Mouse (Mus musculus) frontal cortex, adult 2 months (tissue): ENCODE results near the gene Tm4sf5. TPM values are rescaled to one million over a fixed set of nuclear protein-coding genes. Genes with fewer than 3 reads are reported as not detected.

Experiments used
- DNase-seq, 2 experiments: peaks; one replicate each; pipeline ENCODE4 v3.0.0; 2022; ENCODE audit warnings: low spot score in 1 of 2; ENCODE audit errors: extremely low spot score in 1 of 2
- polyA plus RNA-seq: library from polyadenylated mRNA; depleted of rRNA; stranded (reverse); fragments of >200 nt; gene quantifications from 2 replicates; pipeline ENCODE4 v1.2.3, GENCODE M21; 2012; rRNA removed

The Tm4sf5 gene
- polyA plus RNA-seq, 1 experiment, result 1.1 TPM

- DNase-seq, result peak; percentile 43 to 76
These were observed 35.0 kb downstream of the Tm4sf5 start, which contains the start of gene Pld2 for GRCm38 (mm10) chr11:70539877-70540587. TSS of gene Pld2 (plus strand) at chr11:70540064.

GRCm38 (mm10) chr11:70540928-70541327 is 35.9 kb downstream of the Tm4sf5 start:
- DNase-seq, result no peak

GRCm38 (mm10) chr11:70541415-70541814 is 36.4 kb downstream of the Tm4sf5 start:
- DNase-seq, result peak in 1 of 2 experiments; percentile 42

- DNase-seq, result no peak
These were observed 39.5 kb downstream of the Tm4sf5 start for GRCm38 (mm10) chr11:70544496-70544895.

- DNase-seq, result no peak
These were observed 46.5 kb downstream of the Tm4sf5 start for GRCm38 (mm10) chr11:70551526-70551925.

- DNase-seq, result no peak
These were observed 48.9 kb downstream of the Tm4sf5 start for GRCm38 (mm10) chr11:70553940-70554339.

GRCm38 (mm10) chr11:70557545-70557944 is 52.5 kb downstream of the Tm4sf5 start:
- no peak for DNase-seq

Other genes starting within 250 kb of the Tm4sf5 start
- gene Alox12, start 249.9 kb upstream of the Tm4sf5 start, polyA plus RNA-seq, result 3.5 and 4.0 TPM in 2 replicates
- 0.13 and 0.24 TPM in 2 replicates for gene Alox12e, start 182.6 kb upstream of the Tm4sf5 start, polyA plus RNA-seq
- gene Alox15, start 153.2 kb upstream of the Tm4sf5 start, polyA plus RNA-seq, result 0.26 and 0.84 TPM in 2 replicates
- gene Pelp1, start 95.2 kb upstream of the Tm4sf5 start, polyA plus RNA-seq, result 19.3 and 20.9 TPM in 2 replicates
- gene Arrb2, start 72.6 kb upstream of the Tm4sf5 start, polyA plus RNA-seq, result 64.1 and 69.8 TPM in 2 replicates
- 15.8 and 17.3 TPM in 2 replicates for gene Med11, start 53.3 kb upstream of the Tm4sf5 start, polyA plus RNA-seq
- 0.57 and 0.72 TPM in 2 replicates for gene Zmynd15, start 45.8 kb upstream of the Tm4sf5 start, polyA plus RNA-seq
- gene Cxcl16, start 45.3 kb upstream of the Tm4sf5 start, polyA plus RNA-seq, result 3.2 and 3.7 TPM in 2 replicates
- gene Vmo1, start 9.4 kb downstream of the Tm4sf5 start, polyA plus RNA-seq, result 1.6 and 4.3 TPM in 2 replicates
- 0.13 TPM in 1 of 2 replicates, not detected in the other for gene Gltpd2, start 14.0 kb downstream of the Tm4sf5 start, polyA plus RNA-seq
- 245 and 249 TPM in 2 replicates for gene Psmb6, start 20.1 kb downstream of the Tm4sf5 start, polyA plus RNA-seq
- not detected in 2 replicates for gene Gm40193, start 27.7 kb downstream of the Tm4sf5 start, polyA plus RNA-seq
- gene Pld2, start 34.8 kb downstream of the Tm4sf5 start, polyA plus RNA-seq, result 23.4 and 28.6 TPM in 2 replicates
- 285 and 322 TPM in 2 replicates for gene Mink1, start 57.6 kb downstream of the Tm4sf5 start, polyA plus RNA-seq
- not detected in 2 replicates for gene 4930544D05Rik, start 110.6 kb downstream of the Tm4sf5 start, polyA plus RNA-seq
- 0.30 and 0.42 TPM in 2 replicates for gene Chrne, start 114.0 kb downstream of the Tm4sf5 start, polyA plus RNA-seq
- not detected in 2 replicates for gene Gp1ba, start 133.9 kb downstream of the Tm4sf5 start, polyA plus RNA-seq
- gene Rnf167, start 142.0 kb downstream of the Tm4sf5 start, polyA plus RNA-seq, result 119 and 125 TPM in 2 replicates
- gene Slc25a11, start 142.2 kb downstream of the Tm4sf5 start, polyA plus RNA-seq, result 132 and 138 TPM in 2 replicates
- gene Pfn1, start 149.4 kb downstream of the Tm4sf5 start, polyA plus RNA-seq, result 273 and 299 TPM in 2 replicates
- 23.9 and 28.4 TPM in 2 replicates for gene Eno3, start 152.0 kb downstream of the Tm4sf5 start, polyA plus RNA-seq
- 93.4 and 104 TPM in 2 replicates for gene Spag7, start 164.2 kb downstream of the Tm4sf5 start, polyA plus RNA-seq
- 95.6 and 121 TPM in 2 replicates for gene Camta2, start 182.9 kb downstream of the Tm4sf5 start, polyA plus RNA-seq
- gene Inca1, start 194.9 kb downstream of the Tm4sf5 start, polyA plus RNA-seq, result 3.5 and 3.9 TPM in 2 replicates
- gene Kif1c, start 195.3 kb downstream of the Tm4sf5 start, polyA plus RNA-seq, result 45.2 and 48.5 TPM in 2 replicates